Mouse (Mus musculus) liver (tissue): ENCODE data around the gene Sfxn3.
A peak's percentile ranks its signal among the peaks of the same experiment; 100 is the strongest.

Experiments
- DNase-seq: peaks from one replicate; pipeline ENCODE4 v3.0.0-alpha.2; 2020; ENCODE audit warnings: mixed read lengths

The Sfxn3 gene

GRCm38 (mm10) chr19:45047417-45047934, at the start of gene Sfxn3:
Gene Sfxn3 (plus strand): TSS chr19:45047503.
- peak; percentile 84 for DNase-seq

DNA sequence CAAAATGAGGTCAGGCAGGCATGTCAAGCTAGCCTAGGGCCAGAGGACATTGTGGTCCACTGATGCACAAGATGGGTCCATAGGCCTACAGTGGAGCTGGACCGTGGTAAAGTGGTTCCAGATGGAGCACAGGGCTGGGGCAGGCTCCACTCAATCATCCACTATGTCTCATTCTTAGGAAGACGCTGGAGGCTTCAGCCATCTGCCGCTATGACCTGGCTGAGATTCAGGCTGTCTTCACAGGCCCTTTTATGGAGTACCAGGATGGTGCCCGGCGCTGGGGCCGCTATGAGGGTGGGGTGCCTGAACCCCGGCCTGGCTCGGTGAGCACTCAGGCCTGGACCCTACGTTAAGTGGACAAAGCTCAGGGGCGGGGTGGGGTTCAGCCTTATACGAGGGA, 49.5 kb upstream of the Sfxn3 start:
- no peak for DNase-seq

DNA sequence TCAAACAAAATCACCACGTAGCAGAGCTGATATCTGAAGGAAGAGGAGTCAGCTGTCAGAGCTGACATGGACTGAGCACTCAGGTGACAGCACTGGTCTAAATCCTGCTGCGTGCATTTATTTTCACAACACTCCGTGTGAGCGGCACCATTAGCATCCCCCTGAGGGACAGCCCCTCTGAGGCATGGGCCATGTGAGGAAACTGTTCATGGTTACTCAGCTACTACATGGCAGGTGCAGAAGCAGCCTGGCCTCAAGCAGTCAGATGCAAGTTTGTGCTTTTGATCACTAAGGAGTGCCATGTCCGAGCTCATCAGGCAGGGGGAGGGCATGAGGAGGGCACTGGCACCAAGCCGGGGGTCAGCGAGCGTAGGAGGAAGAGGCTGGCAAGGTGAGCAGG, 47.7 kb upstream of the Sfxn3 start:
- no peak for DNase-seq

DNA sequence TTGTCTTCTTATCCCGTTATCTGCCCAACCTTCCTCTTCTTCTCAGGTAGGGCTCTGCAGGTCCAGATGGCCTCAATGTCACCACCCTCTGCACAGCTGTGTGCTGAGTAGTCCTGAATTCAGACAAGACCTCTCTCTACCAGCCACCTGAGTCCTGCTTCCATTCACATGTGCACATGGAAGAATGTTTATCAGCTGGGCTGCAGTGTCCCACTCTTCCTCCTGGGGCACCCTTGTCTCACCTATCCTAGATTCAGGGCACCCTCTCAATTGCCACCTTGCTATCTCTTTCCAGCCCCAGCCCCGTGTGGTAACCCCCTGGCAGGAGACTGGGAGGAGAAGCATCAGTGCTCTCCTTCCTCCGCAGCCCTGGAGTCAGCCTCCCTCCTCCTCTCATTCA, 45.0 kb upstream of the Sfxn3 start:
- no peak for DNase-seq

- DNase-seq: no peak
These were observed 43.4 kb upstream of the Sfxn3 start for GRCm38 (mm10) chr19:45003740-45004516.

- peak; percentile 84 for DNase-seq
These were observed 41.9 kb upstream of the Sfxn3 start, which contains the start of gene Twnk for GRCm38 (mm10) chr19:45005444-45005843. Gene Twnk (plus strand): TSS chr19:45005663.

- peak; percentile 91 for DNase-seq
These were observed 41.2 kb upstream of the Sfxn3 start, which contains the start of gene Mrpl43 for GRCm38 (mm10) chr19:45005957-45006712. Gene Mrpl43 (minus strand): TSS chr19:45006442.

- DNase-seq: no peak
These were observed 40.3 kb upstream of the Sfxn3 start for GRCm38 (mm10) chr19:45007021-45007420.

GRCm38 (mm10) chr19:45007425-45008191, 39.7 kb upstream of the Sfxn3 start:
- no peak for DNase-seq

DNA sequence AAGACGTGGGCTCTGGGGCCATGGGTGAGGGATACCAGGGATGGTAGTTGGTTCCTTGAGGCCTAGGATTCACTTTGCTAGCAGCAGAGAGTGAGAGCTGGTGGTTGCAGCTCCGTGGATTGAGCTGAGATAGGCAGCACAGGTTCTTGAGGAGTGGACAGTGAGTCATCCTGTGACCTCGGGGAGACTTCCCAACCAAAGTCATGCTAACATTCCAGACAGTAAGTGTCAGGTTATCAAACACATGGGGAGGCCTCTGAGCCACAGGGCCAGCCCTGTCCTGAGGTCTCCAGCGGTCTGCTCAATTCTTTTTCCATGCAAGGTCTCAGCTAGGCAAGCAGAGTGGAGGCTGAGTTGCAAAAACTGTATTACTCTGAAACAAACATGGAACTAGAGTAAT, 36.7 kb upstream of the Sfxn3 start:
- no peak for DNase-seq

DNA sequence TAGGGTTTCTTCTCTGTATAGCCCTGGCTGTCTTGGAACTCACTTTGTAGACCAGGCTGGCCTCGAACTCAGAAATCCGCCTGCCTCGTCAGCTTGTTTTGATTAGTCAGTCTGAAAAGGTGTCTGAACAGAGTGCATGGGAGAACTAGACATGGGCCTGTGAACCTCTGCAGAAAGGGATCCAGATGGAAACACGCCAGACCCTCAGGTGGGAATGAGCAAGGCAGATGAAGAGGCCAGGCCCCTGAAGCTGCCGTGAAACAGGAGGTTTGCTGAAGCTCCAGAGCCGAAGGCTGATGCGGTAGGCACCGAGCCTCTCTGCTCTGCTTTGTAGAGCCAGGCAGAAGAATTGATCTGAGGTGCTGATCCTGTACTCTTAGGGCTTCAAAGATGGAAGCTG, 35.1 kb upstream of the Sfxn3 start:
- no peak for DNase-seq

DNA sequence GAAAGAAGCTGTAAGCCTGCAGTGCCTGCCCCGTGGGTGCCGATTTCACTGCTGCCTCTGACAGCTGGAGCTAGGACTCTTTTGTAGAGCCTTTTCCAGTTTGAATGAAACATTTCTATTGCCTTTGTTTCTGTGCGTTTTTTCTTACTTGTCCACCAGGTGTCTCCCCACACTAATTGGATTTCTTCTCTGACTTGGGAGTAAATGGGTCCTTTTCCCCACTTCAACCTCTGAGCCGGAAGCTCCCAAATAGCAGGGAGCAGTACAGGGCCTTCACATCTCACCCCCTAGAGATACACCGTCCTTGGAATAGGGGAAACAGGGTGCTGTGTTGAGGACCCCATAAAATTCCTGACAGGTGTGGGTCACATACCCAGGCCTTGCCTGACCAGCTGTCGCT, 34.7 kb upstream of the Sfxn3 start:
- DNase-seq: no peak

- DNase-seq: no peak
These were observed 33.6 kb upstream of the Sfxn3 start for GRCm38 (mm10) chr19:45013581-45014225.

DNA sequence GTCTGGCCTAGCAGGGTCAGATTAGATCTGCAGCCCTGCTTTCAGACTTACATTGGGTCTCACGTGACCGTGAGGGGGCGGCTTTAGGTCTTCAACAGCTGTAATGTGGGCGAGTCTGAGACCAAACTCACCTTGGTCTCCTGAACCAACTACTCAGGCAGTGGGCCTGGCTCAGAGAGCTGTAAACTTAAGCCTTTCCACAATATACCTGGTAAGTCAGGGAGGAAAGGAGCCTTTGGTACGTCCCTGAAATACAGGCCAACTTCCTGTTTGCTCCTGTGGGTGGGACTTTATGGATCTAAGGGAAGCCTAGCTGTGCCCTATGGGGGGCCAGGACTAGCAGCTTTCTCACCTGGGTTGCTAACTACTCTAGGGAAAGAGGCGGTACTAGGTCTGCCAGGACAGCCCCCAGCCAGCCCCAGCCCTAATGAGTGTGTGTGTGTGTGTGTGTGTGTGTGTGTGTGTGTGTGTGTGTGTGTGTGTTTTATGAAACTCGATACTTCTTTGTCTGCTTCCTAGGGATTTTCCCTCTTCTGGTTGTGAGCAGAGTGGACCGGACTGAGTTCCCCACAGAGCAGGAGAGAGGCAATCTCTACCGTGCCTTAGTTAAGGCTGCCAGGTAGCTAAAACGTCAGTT, 32.9 kb upstream of the Sfxn3 start, which contains the start of gene Lzts2:
TSS of gene Lzts2 (plus strand) at position 80 of the 637 bp plus-strand sequence.
- DNase-seq: peak; percentile 30

DNA sequence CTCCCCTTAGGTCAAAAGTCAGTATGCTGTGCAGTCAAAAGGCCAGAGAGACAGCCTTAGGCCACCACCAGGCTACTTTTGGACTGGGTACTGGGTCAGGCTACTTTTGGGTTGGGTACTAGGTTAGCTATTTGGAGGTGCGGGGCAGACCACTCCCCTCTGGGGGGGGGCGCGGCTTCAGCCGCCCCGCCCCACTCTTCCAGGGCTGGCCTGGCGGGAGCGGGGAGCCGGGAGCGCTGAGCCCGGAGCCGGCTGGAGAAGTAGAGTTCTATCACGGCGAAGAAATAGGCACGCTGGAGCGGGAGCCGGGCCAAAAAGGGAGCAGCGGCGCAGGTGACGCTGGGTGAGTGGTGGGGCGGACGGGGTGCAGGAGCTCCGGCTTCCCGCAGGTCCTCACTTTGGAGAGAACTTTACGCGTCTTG, 32.3 kb upstream of the Sfxn3 start:
- DNase-seq: peak; percentile 60

GRCm38 (mm10) chr19:45015518-45016281, 31.6 kb upstream of the Sfxn3 start:
- DNase-seq: peak; percentile 79

DNA sequence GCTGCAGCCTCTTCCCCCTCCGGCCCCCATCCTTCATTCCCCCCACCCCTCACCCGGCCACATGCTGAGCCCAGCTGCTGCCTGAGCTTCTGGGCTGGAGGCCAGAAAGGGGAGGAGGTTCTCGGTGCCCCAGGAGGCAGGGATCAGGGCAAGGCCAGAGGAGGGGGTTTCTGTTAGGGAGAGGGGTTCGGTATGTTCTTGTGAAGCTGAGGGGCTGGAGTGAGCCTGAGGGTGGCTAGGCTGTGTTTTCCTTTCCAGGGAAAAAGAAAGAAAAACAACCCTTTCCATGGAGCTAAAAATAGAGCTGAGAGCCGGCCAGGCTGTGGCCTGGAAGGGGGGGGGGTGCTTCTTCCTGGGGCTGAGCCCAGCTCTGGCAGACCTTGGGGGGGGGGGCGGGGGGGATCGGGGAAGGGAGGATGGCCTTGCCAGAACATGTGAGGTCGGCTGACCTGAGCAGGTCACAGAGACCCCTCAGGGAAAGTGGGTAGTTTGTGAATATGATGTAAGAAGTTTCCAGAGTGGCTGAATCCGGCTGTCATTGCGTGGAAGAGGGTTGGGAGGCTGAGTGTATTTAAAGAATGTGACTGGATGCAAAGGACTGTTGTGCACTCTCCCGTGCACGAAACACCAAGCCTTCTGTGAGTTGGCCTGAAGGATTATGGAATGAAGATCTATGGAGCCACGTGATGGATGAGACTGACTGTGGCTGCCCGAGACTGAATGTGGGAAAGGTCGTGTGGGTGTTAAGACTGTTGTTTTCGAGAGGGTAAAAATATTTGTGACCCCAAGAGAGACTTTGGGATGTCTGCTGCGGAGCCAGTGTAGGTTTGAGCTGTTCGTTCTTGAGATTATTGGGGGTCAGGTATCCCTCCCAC, 30.7 kb upstream of the Sfxn3 start:
- DNase-seq: peak; percentile 55

DNA sequence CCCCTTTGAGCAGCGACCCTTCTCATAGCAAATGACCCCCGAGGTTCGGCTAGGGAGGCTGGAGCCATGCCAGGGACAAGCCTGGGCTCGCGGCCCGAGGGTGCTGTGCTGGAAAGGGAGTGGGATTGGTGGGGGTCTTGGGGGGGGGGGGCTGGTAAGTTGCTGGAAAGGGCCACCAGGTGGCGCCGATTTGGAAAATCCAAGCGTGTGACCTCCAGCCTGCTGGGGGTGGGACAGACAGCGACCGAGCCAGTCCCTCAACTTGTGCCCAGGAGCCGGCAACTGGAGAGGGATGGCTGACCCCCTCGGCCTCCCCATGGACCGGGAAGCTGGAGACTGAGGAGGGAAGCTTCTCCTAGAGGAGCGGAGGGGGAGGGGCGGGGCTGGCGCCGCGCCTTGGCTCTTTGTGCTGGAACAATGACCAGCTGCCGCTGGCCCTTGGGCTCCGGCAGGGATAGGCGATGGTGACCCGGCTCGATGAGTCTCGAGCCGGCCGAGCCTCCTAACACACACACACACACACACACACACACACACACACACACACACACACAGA, 30.0 kb upstream of the Sfxn3 start:
- peak; percentile 74 for DNase-seq

- peak; percentile 78 for DNase-seq
These were observed 29.4 kb upstream of the Sfxn3 start for GRCm38 (mm10) chr19:45017909-45018308.
